Mouse (Mus musculus): ENCODE results near the gene Gpd1.
A peak's percentile ranks its signal among the peaks of the same experiment; 100 is the strongest.
"Not testable (repeated sequence)": the region's sequence is repeated elsewhere in the genome, so short reads cannot be mapped to it uniquely, and the experiment has no call there.

Gpd1 gene

DNA sequence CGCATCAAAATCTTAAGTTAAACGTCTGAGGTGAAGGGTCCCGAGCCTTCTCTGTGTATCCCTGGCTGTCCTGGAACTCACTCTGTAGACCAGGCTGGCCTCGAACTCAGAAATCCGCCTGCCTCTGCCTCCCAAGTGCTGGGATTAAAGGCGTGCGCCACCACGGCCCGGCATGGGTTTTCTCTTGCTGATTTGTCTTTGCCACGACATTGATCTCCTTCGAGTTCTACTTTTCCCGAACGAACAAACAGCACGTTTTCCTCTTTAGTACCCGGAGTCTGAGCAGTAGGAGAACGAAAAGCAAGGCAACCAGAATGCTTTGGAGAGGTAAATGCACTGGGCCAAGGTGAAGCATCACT lies 15.7 kb upstream of the Gpd1 start:
- DNase-seq (ENCODE audit: low spot score in 2 of 2): not testable (repeated sequence)

DNA sequence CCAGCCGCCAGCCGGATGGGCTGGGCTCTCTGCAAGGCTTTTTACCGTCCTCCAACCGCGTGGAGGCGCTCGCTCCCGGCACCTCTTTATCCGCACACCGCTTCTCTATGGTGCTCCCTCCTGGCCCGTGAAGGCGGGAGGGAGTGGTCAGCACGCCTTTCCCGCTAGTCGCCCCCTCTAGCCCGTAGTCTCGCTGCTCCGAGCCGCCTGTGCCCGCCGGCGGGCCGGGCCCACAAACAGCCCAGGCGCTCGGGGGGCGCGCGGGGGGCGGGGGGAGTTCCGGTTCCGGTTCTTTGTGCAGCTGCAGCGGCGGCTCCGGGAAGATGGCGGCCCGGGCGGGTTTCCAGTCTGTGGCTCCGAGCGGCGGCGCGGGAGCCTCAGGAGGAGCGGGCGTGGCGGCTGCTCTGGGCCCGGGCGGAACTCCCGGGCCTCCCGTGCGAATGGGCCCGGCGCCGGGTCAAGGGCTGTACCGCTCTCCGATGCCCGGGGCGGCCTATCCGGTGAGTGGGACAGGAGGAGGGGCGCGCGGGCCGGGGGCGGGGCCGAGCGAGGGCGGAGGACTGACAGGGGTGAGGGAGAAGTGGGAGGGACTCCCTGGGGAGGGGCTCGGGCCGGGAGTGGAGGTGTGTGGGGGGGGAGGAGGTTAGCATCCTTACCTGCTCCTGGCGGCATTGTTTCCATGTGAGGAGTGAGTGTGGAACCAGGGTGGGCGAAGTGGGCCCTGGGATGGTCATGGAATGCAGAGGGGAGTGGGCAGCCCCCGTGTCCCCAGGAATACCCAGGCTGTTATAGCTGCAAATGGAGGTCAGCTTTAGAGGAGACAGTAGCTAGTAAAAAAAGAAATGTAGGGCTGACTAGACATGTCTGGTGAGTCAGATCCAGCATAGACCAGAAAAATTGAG lies 15.1 kb upstream of the Gpd1 start, which contains the start of gene Smarcd1:
TSS of gene Smarcd1 (plus strand) at position 131 of the 902 bp plus-strand sequence.
- peak; percentile 97 to 98 for DNase-seq (ENCODE audit: low spot score in 2 of 2)

DNA sequence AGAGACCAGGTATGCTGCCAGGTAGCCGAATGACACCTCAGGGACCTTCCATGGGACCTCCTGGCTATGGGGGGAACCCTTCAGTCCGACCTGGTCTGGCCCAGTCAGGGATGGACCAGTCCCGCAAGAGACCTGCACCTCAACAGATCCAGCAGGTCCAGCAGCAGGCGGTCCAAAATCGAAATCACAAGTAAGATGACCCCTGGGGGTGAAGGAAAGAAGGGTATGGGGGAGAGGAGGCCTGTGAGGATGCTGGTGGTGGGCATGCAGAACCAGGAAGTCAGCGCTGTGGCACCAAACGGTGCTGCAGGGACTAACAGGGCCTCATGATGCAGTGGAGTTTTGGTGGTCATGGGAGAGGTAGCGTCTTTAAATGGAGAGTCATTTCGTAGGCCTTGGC lies 14.2 kb upstream of the Gpd1 start:
- peak; percentile 25 to 62 for DNase-seq (ENCODE audit: low spot score in 2 of 2)

- DNase-seq (ENCODE audit: low spot score in 2 of 2): no peak
Observed at GRCm38 (mm10) chr15:99703676-99704040, 13.7 kb upstream of the Gpd1 start.

DNA sequence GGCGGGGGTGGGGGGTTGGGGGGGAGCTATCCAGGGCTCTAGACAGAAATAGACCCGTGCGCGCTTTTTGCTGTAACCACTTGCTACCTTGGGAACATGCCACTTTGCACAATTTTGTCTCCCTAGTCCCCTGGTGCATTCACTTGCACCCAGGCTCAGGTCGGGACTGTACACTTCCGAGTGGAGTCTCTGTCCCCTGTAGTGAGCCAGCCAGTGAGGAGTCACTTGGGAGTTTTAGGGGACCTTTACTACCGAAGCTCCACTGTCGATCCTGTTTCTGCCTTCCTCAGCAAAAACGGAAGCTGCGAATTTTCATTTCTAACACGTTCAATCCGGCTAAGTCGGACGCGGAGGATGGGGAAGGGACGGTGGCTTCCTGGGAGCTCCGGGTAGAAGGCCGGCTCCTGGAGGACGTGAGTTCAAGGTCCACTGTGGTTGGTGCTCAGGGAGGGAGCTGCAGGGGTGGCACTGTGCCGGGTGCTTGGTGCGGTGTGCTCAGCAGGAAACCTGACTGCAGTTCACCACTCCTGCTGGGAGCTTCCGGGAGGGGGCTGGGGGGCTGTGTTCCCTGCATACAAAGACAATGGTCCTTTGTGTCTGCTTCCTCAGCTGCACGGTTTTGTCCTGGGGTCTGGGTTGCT lies 13.2 kb upstream of the Gpd1 start:
- DNase-seq (ENCODE audit: low spot score in 2 of 2): peak; percentile 49 to 65

DNA sequence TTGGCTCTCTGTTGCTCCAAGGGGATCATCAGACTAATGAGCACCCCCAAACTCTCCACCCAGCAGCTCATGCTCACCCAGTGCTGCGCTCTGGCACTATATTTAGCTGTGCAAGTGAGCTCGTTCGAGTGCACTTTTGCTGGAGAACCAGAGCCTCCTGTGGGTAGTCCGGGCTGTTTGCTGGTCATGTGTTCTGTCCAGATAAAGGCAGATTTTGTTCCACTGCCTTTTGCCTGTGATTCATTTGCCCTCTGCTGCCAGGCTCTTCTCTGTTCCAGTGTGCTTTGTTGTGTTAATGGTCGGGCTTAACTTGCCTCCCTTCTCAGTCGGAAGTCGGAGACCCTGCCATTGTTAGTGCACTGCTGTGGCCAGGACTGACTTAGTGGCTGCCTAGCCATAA lies 12.4 kb upstream of the Gpd1 start:
- peak; percentile 33 to 49 for DNase-seq (ENCODE audit: low spot score in 2 of 2)

- peak; percentile 58 to 73 for DNase-seq (ENCODE audit: low spot score in 2 of 2)
Observed at GRCm38 (mm10) chr15:99705440-99706048, 11.8 kb upstream of the Gpd1 start, which contains the start of gene Gm17349. Gene Gm17349 (minus strand): TSS chr15:99705490.

DNA sequence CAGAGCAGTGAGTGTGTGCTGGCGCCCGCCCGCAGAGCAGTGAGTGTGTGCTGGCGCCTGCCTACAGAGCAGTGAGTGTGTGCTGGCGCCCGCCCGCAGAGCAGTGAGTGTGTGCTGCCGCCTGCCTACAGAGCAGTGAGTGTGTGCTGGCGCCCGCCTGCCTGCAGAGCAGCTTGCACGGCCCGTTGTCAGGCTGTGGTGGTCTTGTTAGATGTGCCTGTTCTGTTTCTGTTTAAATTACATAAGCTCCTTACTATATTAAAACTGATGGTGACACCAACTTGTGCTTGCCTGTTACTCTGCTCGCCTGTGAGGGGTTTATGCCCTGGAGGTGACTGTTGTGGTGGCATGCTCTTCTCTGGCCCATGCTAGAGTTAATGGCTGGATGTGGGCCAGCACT lies 9.1 kb upstream of the Gpd1 start:
- DNase-seq (ENCODE audit: low spot score in 2 of 2): no peak

DNA sequence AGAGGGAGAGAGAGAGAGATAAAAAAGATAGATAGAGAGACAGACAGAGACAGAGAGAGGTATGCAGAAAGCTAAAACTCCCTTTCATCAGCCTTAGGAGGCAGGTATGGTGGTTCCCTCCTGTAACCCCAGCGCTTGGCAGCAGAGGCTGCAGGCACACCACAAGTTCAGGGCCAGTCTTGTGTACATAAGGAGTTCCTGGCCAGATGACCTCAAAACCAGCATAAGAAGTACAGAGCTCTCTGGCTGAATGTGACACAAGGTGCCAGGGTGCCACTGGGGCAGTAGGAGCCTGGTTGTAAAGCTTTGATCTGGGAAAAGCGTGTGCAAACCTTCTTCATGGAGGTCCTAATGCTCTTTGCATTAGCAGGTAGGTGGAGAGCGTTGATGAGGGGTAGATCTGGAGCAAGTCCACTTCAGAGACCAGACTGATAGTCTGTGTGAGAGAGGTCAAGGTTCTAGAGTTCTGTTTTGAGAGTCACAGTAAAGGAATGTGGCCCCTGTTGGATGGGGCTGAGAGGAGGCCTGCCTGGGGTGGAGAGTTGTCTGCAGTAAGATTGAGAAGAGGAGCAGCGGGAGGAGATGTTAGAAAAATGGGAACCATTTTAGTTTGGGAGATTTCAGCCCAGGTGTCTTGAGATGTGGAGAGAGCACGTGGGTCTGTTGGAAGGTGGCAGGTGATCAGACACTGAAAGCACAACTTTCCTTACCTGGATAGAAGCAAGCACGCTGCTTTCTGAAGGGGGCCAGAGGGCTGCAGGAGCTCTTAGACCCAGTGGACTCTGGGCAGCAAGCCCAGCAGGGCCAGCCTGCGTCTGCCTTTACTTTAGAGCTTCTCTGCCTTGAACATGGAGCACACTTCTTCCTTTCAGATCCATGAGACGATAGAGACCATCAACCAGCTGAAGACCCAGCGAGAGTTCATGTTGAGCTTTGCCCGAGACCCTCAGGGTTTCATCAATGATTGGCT lies 6.8 kb upstream of the Gpd1 start:
- no peak for DNase-seq (ENCODE audit: low spot score in 2 of 2)

- DNase-seq (ENCODE audit: low spot score in 2 of 2): no peak
Observed at GRCm38 (mm10) chr15:99711491-99711890, 5.8 kb upstream of the Gpd1 start.

DNA sequence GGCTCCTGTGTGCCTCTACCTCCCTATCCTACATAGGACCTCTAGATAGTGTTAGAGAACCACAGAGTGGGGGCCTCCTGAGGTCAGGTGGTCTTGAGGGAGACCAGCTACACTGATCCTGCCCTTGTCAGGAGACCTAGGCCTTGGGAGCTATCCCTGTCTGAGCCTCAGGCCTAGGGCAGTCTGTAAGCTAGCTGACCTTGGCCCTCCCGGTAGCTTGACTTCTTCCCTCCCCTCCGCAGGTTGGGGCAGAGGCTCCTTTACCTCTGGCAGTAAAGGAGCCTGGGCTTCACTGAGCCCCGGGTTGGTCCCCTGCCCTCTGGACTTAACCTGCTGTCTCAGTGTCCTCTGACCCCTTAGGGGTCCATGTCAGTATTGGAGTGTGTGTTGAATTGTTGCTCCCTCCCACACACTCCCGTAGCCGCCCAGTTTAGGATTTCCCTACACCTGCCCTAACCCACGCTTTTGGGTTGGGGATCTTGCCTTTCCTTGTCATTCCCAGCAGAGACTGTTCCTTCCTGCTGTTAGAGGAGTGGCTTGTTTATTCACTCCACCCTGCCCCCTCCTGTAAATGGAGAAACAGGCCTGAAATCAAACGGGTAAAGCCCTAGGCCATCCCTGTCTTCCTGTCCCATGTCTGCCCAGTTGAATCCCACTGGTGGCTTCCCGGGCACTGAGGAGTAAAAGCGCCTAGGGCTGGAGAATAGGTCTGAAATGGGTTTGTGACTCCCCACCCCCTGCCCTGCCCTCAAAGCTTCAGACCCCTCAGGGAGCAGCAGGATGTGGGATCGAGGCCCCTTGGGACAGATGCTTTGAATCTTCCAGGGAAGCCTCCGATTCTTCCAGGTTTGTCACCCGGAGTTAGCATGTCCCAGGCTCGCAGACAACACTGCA lies 4.4 kb upstream of the Gpd1 start:
- DNase-seq (ENCODE audit: low spot score in 2 of 2): peak in 1 of 2 experiments; percentile 22

DNA sequence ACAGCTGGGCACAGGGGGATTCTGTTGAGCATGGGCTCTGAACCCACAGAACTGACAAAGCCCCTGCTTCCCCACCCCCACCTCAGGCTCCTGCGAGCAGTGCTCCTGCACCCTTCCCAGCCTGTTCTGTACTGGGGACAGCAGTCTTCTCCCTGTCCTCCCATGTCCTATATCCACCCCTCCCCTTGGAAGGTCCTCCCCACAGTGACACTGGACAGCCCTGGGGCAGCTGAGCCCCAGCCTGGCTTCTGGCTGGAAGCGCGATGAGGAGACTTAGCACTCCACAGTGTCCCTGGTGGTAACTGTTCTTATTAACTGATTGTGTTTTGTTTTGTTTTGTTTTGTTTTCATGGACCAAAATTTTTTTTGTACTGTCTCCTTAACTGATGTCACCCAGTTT lies 3.7 kb upstream of the Gpd1 start:
- DNase-seq (ENCODE audit: low spot score in 2 of 2): no peak

DNA sequence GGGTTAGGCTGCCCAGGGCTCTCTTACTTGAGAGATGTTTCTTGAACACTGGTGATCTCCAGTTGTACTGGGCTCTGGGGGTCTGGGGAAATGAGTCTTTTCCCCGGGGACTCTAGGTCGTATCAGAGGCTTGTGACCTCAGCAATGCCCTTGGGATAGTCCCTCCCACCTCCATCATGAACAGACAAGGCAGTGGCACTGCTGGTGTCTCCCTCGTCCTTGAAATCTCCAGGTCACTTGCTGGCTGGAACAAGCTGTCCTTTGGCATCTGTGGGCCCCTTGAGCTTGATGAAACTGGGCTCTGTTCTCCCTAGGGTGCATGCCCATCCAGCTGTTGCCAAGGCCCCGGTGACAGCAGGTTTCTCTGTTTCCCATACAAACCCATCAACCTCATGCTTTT lies 3.1 kb upstream of the Gpd1 start:
- DNase-seq (ENCODE audit: low spot score in 2 of 2): no peak

DNA sequence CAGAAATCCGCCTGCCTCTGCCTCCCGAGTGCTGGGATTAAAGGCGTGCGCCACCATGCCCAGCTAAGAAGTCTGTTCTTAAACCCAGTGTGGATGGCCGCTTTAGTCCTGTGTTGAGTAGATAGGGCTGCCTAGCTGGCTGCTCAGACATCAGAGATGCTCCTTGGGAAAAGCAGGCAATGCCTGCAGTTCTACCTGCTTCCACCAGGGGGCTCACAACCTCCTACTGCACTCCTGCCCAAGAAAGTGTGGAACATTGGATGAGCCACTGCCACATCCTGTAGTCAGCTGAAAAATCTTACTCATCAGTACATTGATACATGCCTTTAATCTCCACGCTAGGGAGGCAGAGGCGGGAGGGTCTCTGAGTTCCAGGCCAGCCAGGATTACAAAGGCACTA lies 2.5 kb upstream of the Gpd1 start:
- DNase-seq (ENCODE audit: low spot score in 2 of 2): peak; percentile 90 to 91

GRCm38 (mm10) chr15:99715361-99715865 lies 1.9 kb upstream of the Gpd1 start:
- peak; percentile 85 for DNase-seq (ENCODE audit: low spot score in 2 of 2)

GRCm38 (mm10) chr15:99715982-99716746 lies 1.2 kb upstream of the Gpd1 start:
- no peak for DNase-seq (ENCODE audit: low spot score in 2 of 2)

GRCm38 (mm10) chr15:99716814-99717213 lies 501 bp upstream of the Gpd1 start:
- DNase-seq (ENCODE audit: low spot score in 2 of 2): no peak

DNA sequence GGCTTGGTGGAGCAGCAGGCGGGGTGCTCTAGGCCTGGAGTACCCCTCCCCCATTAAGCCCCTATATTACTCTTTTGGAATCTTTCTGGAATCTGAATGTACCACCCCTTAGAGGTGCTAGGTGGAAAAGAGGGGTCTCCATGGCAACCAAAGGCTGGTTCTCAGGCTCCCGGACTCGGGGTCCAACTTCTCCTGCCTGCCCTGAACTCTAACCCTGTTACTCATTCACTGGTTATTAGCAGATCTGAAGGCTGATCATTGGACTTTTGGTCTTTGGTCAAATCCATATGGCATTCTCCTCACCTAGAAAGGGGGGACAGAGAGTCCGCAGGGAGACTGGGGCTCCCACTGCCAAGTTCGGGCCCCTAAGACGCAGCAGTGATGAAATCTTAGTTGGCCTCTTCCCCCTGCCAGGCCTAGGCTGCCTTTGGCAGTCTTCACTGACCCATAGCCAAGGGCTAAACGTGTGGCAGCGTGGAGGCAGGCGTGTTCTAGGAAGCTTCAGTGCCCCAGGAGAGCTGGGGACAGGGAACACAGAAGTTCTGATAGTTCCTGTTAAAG lies 1.2 kb downstream of the Gpd1 start:
- peak in 1 of 2 experiments; percentile 38 for DNase-seq (ENCODE audit: low spot score in 2 of 2)

- DNase-seq (ENCODE audit: low spot score in 2 of 2): no peak
Observed at GRCm38 (mm10) chr15:99719865-99720264, 2.5 kb downstream of the Gpd1 start.

All from right cerebral cortex, postnatal 10 days (tissue).